Mouse (Mus musculus) E14TG2a.4 (cell line): Measurements from ENCODE around the gene Dhrs4.

Experiments
- CTCF ChIP-seq: conservative IDR thresholded peaks from 2 replicates; pipeline ENCODE4 v1.5.1; 2014; ENCODE audit warnings: low read length
- NANOG ChIP-seq: IDR thresholded peaks from 2 replicates; pipeline ENCODE4 v1.6.1; 2014; ENCODE audit warnings: borderline replicate concordance, low read length, mixed read lengths

DNA sequence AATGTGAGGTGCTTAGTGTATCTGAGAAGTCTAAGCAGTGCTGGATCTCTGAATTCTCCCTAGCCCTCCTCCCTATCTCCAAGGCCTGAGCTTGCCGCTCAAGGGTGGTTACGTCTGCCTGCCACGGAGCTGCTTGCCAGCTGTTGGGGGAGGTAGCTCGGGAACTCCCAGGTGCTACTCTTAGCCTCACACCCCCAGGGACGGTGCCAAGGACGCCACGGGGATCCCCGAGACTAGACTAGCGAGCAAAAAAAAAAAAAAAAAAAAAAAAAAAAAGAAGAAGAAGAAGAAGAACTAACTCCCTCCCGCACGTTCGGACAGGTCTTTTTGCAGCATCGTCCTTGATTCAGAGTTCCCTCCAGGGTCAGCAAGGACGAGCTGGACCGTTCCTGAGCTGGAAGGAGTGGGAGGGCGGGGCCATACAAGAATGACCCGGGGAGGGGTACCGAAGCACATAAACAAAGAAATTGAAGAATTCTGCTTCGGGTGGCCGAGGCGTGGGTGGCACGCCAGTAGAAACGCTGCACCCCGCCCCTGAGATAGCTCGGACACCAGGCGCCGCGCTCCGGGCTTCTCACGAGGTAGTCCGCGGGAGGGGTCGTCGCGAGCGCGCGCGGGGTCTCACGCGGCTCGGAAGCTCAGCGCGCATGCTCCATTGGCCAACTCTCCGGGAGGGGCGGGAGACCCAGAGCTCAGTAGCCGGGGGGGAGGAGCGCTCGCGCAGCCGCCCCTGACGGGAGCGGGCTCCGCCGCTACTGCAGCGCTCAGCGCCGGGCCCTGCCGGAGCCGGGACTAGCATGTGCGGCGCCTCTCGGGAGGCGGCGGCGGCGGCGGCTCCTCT is 12.0 kb downstream of the Dhrs4 start, which contains the start of gene Carmil3:
- TF ChIP-seq CTCF (no peak), NANOG (no peak)
